Mouse (Mus musculus) embryonic fibroblast, embryonic 13.5 days (primary cell): ENCODE data around the gene Polr3h.

ENCODE experiments used
- CTCF ChIP-seq: IDR thresholded peaks from 2 replicates; pipeline ENCODE4 v1.5.1; 2011; ENCODE audit warnings: mild to moderate bottlenecking, control low read depth, low read length, moderate library complexity, borderline replicate concordance; ENCODE audit not compliant: insufficient read depth
- POLR2A ChIP-seq: IDR thresholded peaks from 2 replicates; pipeline ENCODE4 v1.6.1; 2011; ENCODE audit warnings: low read depth, mild to moderate bottlenecking, control low read depth, low read length, moderate library complexity

- TF ChIP-seq CTCF: no peak
- no peak for TF ChIP-seq POLR2A
Observed at GRCm38 (mm10) chr15:81939157-81939715, 13.2 kb upstream of the Polr3h start.
